Mouse (Mus musculus) G1E (cell line): ENCODE measurements around the gene Atp8b4.

ENCODE experiments used
- CTCF ChIP-seq: IDR thresholded peaks from 2 replicates; pipeline ENCODE4 v1.5.1; 2012; ENCODE audit warnings: low read depth, low read length, inconsistent platforms, mixed read lengths
- GATA1 ChIP-seq: IDR thresholded peaks from 2 replicates; pipeline ENCODE4 v1.6.1; 2012; ENCODE audit warnings: borderline replicate concordance, low read length, inconsistent platforms, mixed read lengths
- POLR2AphosphoS5 ChIP-seq: IDR thresholded peaks from 2 replicates; pipeline ENCODE4 v1.6.1; 2012; ENCODE audit warnings: low read depth, low read length, inconsistent platforms; ENCODE audit not compliant: insufficient replicate concordance
- TAL1 ChIP-seq: conservative IDR thresholded peaks from 2 replicates; pipeline ENCODE4 v1.6.1; 2012; ENCODE audit warnings: low read depth, low read length, inconsistent platforms, mixed read lengths

DNA sequence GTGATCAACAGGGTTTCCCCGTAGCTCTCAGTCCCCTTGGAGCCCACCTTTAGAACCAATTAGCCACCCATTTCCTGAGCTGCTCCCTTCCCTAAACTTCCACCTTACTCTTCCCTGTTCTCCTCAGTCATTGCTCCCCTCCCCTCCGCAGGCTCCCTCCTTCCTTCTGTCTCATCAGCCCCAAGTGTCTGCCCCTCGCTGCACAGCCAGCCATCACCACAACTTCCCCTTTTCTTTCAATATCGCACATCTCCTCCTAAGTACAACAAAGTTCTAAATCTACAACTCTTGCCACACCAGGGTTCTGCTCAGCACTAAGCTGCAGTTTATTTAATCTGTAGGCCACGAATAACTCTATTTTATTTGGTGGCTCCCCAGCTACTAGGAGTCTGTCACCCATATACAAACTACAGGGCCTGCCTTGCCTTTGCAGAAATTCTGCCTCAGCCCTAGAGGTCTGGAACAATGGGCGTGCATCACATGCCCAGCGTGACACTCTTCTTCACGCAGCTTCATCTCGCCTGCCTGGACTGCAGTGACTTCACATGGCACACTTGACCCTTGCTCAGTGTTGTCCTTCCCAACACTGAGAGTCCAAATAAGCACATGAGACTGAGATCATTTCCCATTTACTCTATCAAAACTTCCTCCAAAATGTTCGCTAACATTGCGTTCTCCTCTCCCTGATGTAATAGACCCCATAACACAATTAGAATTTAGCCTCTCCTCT lies 24.6 kb downstream of the Atp8b4 start:
- TF ChIP-seq CTCF = no peak
- no peak for TF ChIP-seq POLR2AphosphoS5
- TF ChIP-seq GATA1 = no peak
- TF ChIP-seq TAL1 = no peak
